Mouse (Mus musculus) testis, adult 2 months (tissue): ENCODE data around the gene Mmp21. TPM values are rescaled to one million over a fixed set of nuclear protein-coding genes. Genes with fewer than 3 reads are reported as not detected.

Experiments
- H3K27ac ChIP-seq: fragments of 200-500 bp; 2 replicates; pipeline ENCODE4 v1.5.1; 2012; ENCODE audit warnings: low read depth, low read length; ENCODE audit not compliant: control insufficient read depth, insufficient read depth
- H3K27me3 ChIP-seq: fragments of 200-500 bp; 2 replicates; pipeline ENCODE4 v1.6.1; 2012; ENCODE audit warnings: mild to moderate bottlenecking, low read length, moderate library complexity; ENCODE audit not compliant: control insufficient read depth, insufficient read depth
- H3K36me3 ChIP-seq: fragments of 200-500 bp; 2 replicates; pipeline ENCODE4 v1.6.1; 2012; ENCODE audit warnings: mild to moderate bottlenecking, low read length; ENCODE audit not compliant: control insufficient read depth, insufficient read depth
- H3K4me1 ChIP-seq: fragments of 200-500 bp; 2 replicates; pipeline ENCODE4 v1.6.1; 2012; ENCODE audit warnings: low read length; ENCODE audit not compliant: control insufficient read depth, insufficient read depth
- H3K4me3 ChIP-seq: fragments of 200-500 bp; 2 replicates; pipeline ENCODE4 v1.5.1; 2012; ENCODE audit warnings: low read depth, mild to moderate bottlenecking, low read length, moderate library complexity, mixed read lengths; ENCODE audit not compliant: control insufficient read depth
- CTCF ChIP-seq: fragments of 200-500 bp; IDR thresholded peaks from 2 replicates; pipeline ENCODE4 v1.5.1; 2012; ENCODE audit warnings: low read depth, mild to moderate bottlenecking, inconsistent platforms, low read length, moderate library complexity; ENCODE audit not compliant: control insufficient read depth, insufficient read depth, insufficient replicate concordance
- POLR2A ChIP-seq: fragments of 200-500 bp; IDR thresholded peaks from 2 replicates; pipeline ENCODE4 v1.6.1; 2012; ENCODE audit warnings: low read depth, mild to moderate bottlenecking, inconsistent platforms, low read length, moderate library complexity; ENCODE audit not compliant: control insufficient read depth
- polyA plus RNA-seq: library from polyadenylated mRNA; depleted of rRNA; stranded (reverse); fragments of >200 nt; gene quantifications from 2 replicates; pipeline ENCODE4 v1.2.3, GENCODE M21; 2012; rRNA removed

The Mmp21 gene
- polyA plus RNA-seq, 1 experiment, result not detected

DNA sequence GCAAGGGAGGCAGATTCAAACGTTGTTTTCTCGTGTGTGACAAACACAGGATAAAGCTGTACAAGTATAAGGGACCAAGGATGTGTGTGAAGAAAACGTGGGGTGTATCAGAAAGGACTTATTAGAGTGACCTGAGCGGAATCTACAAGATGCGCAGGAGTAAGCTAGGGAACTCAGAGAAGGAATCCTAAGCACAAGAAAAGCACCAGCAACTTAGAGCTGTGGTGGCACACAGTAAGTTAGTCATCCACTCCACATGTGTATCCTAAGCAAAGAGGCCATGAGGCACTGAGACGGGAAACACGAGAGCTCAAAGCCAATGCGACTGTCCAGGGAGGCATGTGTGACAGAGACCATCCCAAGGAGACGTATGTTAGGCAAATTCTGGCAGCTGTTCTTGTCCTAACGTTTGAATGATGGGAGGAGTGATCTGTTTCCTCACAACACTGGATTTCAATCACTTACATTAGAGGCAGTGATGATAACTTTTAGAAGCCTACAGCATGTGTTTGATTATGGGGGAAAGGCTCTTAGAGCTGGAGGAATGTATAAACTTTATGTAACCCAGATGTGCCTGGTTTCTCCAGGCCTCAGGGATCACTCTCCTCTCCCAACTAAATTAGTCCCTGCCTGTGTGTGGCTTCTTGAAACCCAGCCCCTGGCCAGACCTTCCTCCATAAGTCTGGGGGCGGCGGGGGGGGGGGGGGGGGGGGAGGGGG, 44.8 kb downstream of the Mmp21 start:
- TF ChIP-seq CTCF, result no peak
- no peak for TF ChIP-seq POLR2A
- Histone ChIP-seq H3K4me1 (peaks cover 2% of the 10 kb centered on the region; the same call in 1 of the 2 replicates), H3K27ac (no peak overlapping the region), H3K27me3 (no peaks in the 10 kb centered on the region), H3K36me3 (no peaks in the 10 kb centered on the region), H3K4me3 (no peak overlapping the region)

DNA sequence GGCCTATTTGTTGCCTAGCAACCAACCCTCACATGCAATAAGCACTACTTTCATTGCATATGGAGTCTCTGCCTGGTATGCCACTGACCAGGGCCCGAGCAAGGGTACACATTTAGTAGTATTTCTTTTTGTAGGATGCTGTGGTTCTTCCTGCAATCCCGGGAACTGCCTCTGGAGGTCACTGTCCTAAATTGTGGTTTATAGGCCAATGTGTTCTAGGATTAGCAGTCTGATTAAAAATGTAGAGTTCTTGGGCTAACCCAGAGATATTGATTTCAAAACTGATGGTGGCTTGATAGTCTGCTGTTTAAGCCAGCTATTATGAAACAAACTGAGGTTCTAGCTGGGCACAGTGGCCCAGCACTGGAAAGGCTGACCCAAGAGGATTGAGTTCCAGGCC, 47.4 kb downstream of the Mmp21 start:
- no peak for TF ChIP-seq POLR2A
- no peak for TF ChIP-seq CTCF
- Histone ChIP-seq H3K36me3 (no peaks in the 10 kb centered on the region), H3K27ac (no peak overlapping the region), H3K27me3 (no peaks in the 10 kb centered on the region), H3K4me3 (no peak overlapping the region), H3K4me1 (peaks cover 2% of the 10 kb centered on the region; the same call in 1 of the 2 replicates)

DNA sequence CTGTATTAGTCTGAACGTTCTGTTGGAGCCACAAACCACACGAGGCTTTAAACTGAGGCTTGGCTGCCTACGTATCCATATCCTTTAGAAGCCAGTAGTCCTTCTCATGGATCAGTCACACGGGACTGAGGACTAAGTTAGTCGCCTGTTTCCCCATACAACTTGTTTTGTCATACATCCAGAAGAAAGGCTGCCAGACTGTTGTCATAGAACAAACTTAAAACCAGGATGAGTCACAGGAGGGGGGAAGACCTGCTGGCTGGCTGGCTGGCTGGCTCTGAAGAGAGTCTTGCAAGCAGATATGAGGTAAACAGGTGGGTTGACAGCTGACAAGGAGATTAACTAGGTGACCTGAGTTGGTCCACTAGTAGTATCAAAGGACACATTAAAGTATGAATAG, 49.0 kb downstream of the Mmp21 start:
- Histone ChIP-seq H3K4me1 (no peaks in the 10 kb centered on the region), H3K36me3 (no peaks in the 10 kb centered on the region), H3K4me3 (no peak overlapping the region), H3K27ac (no peak overlapping the region), H3K27me3 (no peaks in the 10 kb centered on the region)
- no peak for TF ChIP-seq POLR2A
- no peak for TF ChIP-seq CTCF

DNA sequence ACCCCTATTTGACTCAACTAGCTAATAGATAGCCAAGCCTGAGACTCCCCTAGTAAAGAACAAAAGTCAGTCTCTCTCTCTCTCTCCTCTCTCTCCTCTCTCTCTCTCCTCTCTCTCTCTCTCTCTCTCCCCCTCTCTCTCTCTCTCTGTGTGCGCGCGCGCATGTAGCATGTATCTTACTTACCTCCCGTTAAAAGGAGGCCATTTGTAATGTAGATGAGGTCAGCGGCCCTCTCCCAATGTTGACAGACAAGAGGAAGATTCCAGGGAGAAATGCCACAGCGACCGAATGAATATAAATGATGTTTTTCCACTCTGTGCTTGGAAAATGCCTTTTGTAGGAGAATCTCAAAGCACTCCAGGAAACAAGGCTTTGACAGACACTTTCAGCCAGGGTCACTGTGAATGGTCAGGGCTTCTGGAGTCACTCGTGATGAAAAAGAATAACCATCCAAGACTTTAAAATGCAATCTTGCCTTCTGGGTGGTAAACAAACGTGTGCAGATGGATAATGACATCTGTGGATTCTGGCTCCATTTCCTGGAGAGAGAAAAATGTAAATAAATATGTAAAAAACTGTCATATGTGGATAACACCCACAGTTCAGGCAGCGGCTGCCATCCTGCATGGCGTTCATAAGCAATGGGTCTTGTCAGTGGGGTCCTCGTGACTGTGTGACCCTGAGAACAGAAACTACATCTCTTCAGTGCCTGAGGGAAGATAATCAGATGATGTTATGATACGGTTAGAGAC, 52.5 kb downstream of the Mmp21 start:
- Histone ChIP-seq H3K4me1 (no peaks in the 10 kb centered on the region), H3K27me3 (no peaks in the 10 kb centered on the region), H3K27ac (no peak overlapping the region), H3K36me3 (no peaks in the 10 kb centered on the region), H3K4me3 (no peak overlapping the region)
- TF ChIP-seq POLR2A (no peak), CTCF (no peak)

Other genes with a start within 250 kb of the Mmp21 start
- 119 and 137 TPM in 2 replicates for gene Tex36, start 77.9 kb downstream of the Mmp21 start, polyA plus RNA-seq
- 12.0 and 12.4 TPM in 2 replicates for gene Edrf1, start 42.5 kb downstream of the Mmp21 start, polyA plus RNA-seq
- 13.7 and 14.0 TPM in 2 replicates for gene Bccip, start 29.3 kb upstream of the Mmp21 start, polyA plus RNA-seq
- 8.8 and 10.8 TPM in 2 replicates for gene Uros, start 30.0 kb upstream of the Mmp21 start, polyA plus RNA-seq
- 202 and 217 TPM in 2 replicates for gene Fank1, start 96.8 kb upstream of the Mmp21 start, polyA plus RNA-seq
- 29.5 and 32.9 TPM in 2 replicates for gene Dhx32, start 102.7 kb upstream of the Mmp21 start, polyA plus RNA-seq